Mouse (Mus musculus) megakaryocyte, embryonic 14.5 days (primary cell): ENCODE data around the gene Clpb.

Experiments
- FLI1 ChIP-seq: IDR thresholded peaks from 2 replicates; pipeline ENCODE4 v1.6.1; 2012; ENCODE audit warnings: low read length, inconsistent platforms, mixed read lengths
- GATA1 ChIP-seq: IDR thresholded peaks from 3 replicates; pipeline ENCODE4 v1.6.1; 2012; ENCODE audit warnings: mixed read lengths, low read length, inconsistent platforms, borderline replicate concordance

DNA sequence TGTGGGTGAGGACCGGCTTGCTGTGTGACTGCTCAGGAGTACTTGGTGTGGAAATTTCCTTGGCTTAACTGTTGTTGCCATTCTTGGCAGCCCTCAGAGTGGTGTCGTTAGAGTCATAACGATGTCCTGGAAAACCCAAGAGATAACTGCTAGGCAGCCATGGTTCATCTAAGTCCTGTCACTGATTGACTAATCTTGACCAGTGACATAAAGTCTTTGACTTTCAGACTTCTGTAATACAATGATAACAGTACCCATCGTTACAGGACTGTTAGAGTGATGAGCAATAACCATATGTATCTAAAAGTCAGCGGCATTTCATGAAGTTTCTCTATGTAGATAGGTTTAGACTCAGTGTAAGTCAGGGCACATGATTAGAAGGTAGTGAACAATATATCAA, 46.8 kb downstream of the Clpb start:
- no peak for TF ChIP-seq FLI1
- TF ChIP-seq GATA1, result no peak
